Mouse (Mus musculus): ENCODE data around the gene Tctex1d1.

DNA sequence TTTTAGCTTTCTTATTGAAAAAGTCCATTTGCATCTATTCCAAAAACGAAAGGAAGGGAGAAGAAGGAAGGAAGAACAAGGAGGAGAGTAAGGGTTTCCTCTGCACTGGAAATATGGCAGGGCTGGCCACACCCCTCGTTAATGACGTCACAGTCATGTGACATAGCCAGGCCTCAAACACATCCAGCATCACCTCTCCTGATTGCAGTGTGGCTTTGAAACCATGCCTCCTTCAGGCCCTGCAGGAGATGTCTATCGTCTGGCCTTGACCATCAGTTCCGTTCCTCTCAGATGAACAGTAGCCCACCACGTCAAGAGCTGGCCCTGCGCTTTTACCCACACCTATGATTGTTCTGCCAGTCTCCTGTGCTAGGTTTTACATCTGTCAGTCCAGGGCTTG, 7.8 kb downstream of the Tctex1d1 start:
- TF ChIP-seq GATA1 (IDR thresholded peaks at IDR 0.05; ENCODE audit: low read length), result no peak
- no peak for TF ChIP-seq TAL1 (IDR thresholded peaks at IDR 0.05; ENCODE audit: low read length)
